Mouse (Mus musculus): ENCODE results near the gene Npff. TPM values are rescaled to one million over a fixed set of nuclear protein-coding genes. Genes with fewer than 3 reads are reported as not detected.

The Npff gene
- polyA plus RNA-seq, 1 experiment from 2014 or later: 2.3 TPM

GRCm38 (mm10) chr15:102528396-102528795, 3.7 kb upstream of the Npff start:
- no peak for ATAC-seq (ENCODE audit: insufficient number of reproducible peaks, insufficient read depth, low FRiP score, low read depth)
- H3K9ac ChIP-seq (replicated peaks; ENCODE audit: low read depth, low read length): no peak overlapping the region
- no peak overlapping the region for H3K27ac ChIP-seq (ENCODE audit: low read length)
- H3K9me3 ChIP-seq (ENCODE audit: control insufficient read depth, low read depth, low read length): no peaks in the 10 kb centered on the region
- H3K36me3 ChIP-seq (ENCODE audit: control insufficient read depth, insufficient read depth, low read length): peaks cover 58% of the 10 kb centered on the region
- no peaks in the 10 kb centered on the region for H3K4me1 ChIP-seq (ENCODE audit: control insufficient read depth, insufficient read depth, low read length)
- 96% methylated on average over 1 of the region's 1 CpGs for WGBS
- no peaks in the 10 kb centered on the region for H3K27me3 ChIP-seq (ENCODE audit: control insufficient read depth, insufficient read depth, low read length)
- H3K4me3 ChIP-seq (ENCODE audit: low read depth, low read length): no peak overlapping the region
- H3K4me2 ChIP-seq (replicated peaks; ENCODE audit: low read depth, low read length): no peak overlapping the region

- Histone ChIP-seq H3K9ac (replicated peaks; ENCODE audit: low read depth, low read length) (no peak overlapping the region), H3K4me3 (ENCODE audit: low read depth, low read length) (no peak overlapping the region), H3K27me3 (ENCODE audit: control insufficient read depth, insufficient read depth, low read length) (no peaks in the 10 kb centered on the region), H3K36me3 (ENCODE audit: control insufficient read depth, insufficient read depth, low read length) (peaks cover 53% of the 10 kb centered on the region), H3K9me3 (ENCODE audit: control insufficient read depth, low read depth, low read length) (no peaks in the 10 kb centered on the region), H3K4me2 (replicated peaks; ENCODE audit: low read depth, low read length) (no peak overlapping the region), H3K27ac (ENCODE audit: low read length) (no peak overlapping the region), H3K4me1 (ENCODE audit: control insufficient read depth, insufficient read depth, low read length) (no peaks in the 10 kb centered on the region)
- ATAC-seq (ENCODE audit: insufficient number of reproducible peaks, insufficient read depth, low FRiP score, low read depth): no peak
- 77% methylated on average over 3 of the region's 3 CpGs for WGBS
Measured at GRCm38 (mm10) chr15:102527936-102528335, 3.2 kb upstream of the Npff start.

GRCm38 (mm10) chr15:102526111-102527002, 1.6 kb upstream of the Npff start:
- Histone ChIP-seq H3K36me3 (ENCODE audit: control insufficient read depth, insufficient read depth, low read length) (peaks cover 54% of the 10 kb centered on the region), H3K27ac (ENCODE audit: low read length) (no peak overlapping the region), H3K4me3 (ENCODE audit: low read depth, low read length) (no peak overlapping the region), H3K27me3 (ENCODE audit: control insufficient read depth, insufficient read depth, low read length) (no peaks in the 10 kb centered on the region), H3K4me2 (replicated peaks; ENCODE audit: low read depth, low read length) (no peak overlapping the region), H3K9ac (replicated peaks; ENCODE audit: low read depth, low read length) (no peak overlapping the region), H3K4me1 (ENCODE audit: control insufficient read depth, insufficient read depth, low read length) (no peaks in the 10 kb centered on the region), H3K9me3 (ENCODE audit: control insufficient read depth, low read depth, low read length) (no peaks in the 10 kb centered on the region)
- WGBS: 79% methylated on average over 6 of the region's 6 CpGs
- ATAC-seq (ENCODE audit: insufficient number of reproducible peaks, insufficient read depth, low FRiP score, low read depth): no peak

- ATAC-seq (ENCODE audit: insufficient number of reproducible peaks, insufficient read depth, low FRiP score, low read depth): no peak
- H3K36me3 ChIP-seq (ENCODE audit: control insufficient read depth, insufficient read depth, low read length): peaks cover 29% of the 10 kb centered on the region; the same call in 1 of the 2 replicates
- WGBS: 74% methylated on average over 4 of the region's 4 CpGs
Measured at GRCm38 (mm10) chr15:102521480-102521879, 3.3 kb downstream of the Npff start.

GRCm38 (mm10) chr15:102520416-102520815, 4.3 kb downstream of the Npff start:
- peaks cover 26% of the 10 kb centered on the region; the same call in 1 of the 2 replicates for H3K36me3 ChIP-seq (ENCODE audit: control insufficient read depth, insufficient read depth, low read length)
- H3K9me3 ChIP-seq (ENCODE audit: control insufficient read depth, low read depth, low read length): no peaks in the 10 kb centered on the region
- peaks cover 13% of the 10 kb centered on the region; the same call in 1 of the 2 replicates for H3K4me1 ChIP-seq (ENCODE audit: control insufficient read depth, insufficient read depth, low read length)
- no peak overlapping the region for H3K4me2 ChIP-seq (replicated peaks; ENCODE audit: low read depth, low read length)
- H3K4me3 ChIP-seq (ENCODE audit: low read depth, low read length): no peak overlapping the region
- H3K9ac ChIP-seq (replicated peaks; ENCODE audit: low read depth, low read length): no peak overlapping the region
- no peaks in the 10 kb centered on the region for H3K27me3 ChIP-seq (ENCODE audit: control insufficient read depth, insufficient read depth, low read length)
- WGBS: 70% methylated on average over 4 of the region's 4 CpGs
- ATAC-seq (ENCODE audit: insufficient number of reproducible peaks, insufficient read depth, low FRiP score, low read depth): no peak
- no peak overlapping the region for H3K27ac ChIP-seq (ENCODE audit: low read length)

More at GRCm38 (mm10) chr15:102521480-102521879, 3.3 kb downstream of the Npff start:
- no peaks in the 10 kb centered on the region for H3K27me3 ChIP-seq (ENCODE audit: control insufficient read depth, insufficient read depth, low read length)
- no peak overlapping the region for H3K4me2 ChIP-seq (replicated peaks; ENCODE audit: low read depth, low read length)
- no peak overlapping the region for H3K4me3 ChIP-seq (ENCODE audit: low read depth, low read length)
- H3K4me1 ChIP-seq (ENCODE audit: control insufficient read depth, insufficient read depth, low read length): 0 out of 2 replicates have a peak, but pooled peaks cover 9% of the 10 kb centered on the region
- H3K27ac ChIP-seq (ENCODE audit: low read length): no peak overlapping the region
- H3K9ac ChIP-seq (replicated peaks; ENCODE audit: low read depth, low read length): no peak overlapping the region
- H3K9me3 ChIP-seq (ENCODE audit: control insufficient read depth, low read depth, low read length): no peaks in the 10 kb centered on the region

GRCm38 (mm10) chr15:102519211-102520141, 5.3 kb downstream of the Npff start:
- Histone ChIP-seq H3K4me2 (replicated peaks; ENCODE audit: low read depth, low read length) (peak overlapping the region; percentile 77), H3K9me3 (ENCODE audit: control insufficient read depth, low read depth, low read length) (no peaks in the 10 kb centered on the region), H3K27ac (ENCODE audit: low read length) (peak overlapping the region; percentile 99), H3K4me3 (ENCODE audit: low read depth, low read length) (peak overlapping the region; percentile 47), H3K4me1 (ENCODE audit: control insufficient read depth, insufficient read depth, low read length) (peaks cover 13% of the 10 kb centered on the region; the same call in 1 of the 2 replicates), H3K27me3 (ENCODE audit: control insufficient read depth, insufficient read depth, low read length) (no peaks in the 10 kb centered on the region), H3K9ac (replicated peaks; ENCODE audit: low read depth, low read length) (peak overlapping the region; percentile 57), H3K36me3 (ENCODE audit: control insufficient read depth, insufficient read depth, low read length) (peaks cover 24% of the 10 kb centered on the region; the same call in 1 of the 2 replicates)
- no peak for ATAC-seq (ENCODE audit: insufficient number of reproducible peaks, insufficient read depth, low FRiP score, low read depth)
- 60% methylated on average over 16 of the region's 17 CpGs for WGBS

- H3K27ac ChIP-seq (ENCODE audit: low read length): peak overlapping the region; percentile 99
- H3K36me3 ChIP-seq (ENCODE audit: control insufficient read depth, insufficient read depth, low read length): peaks cover 20% of the 10 kb centered on the region; the same call in 1 of the 2 replicates
- no peak for ATAC-seq (ENCODE audit: insufficient number of reproducible peaks, insufficient read depth, low FRiP score, low read depth)
- H3K4me2 ChIP-seq (replicated peaks; ENCODE audit: low read depth, low read length): peak overlapping the region; percentile 77
- no peaks in the 10 kb centered on the region for H3K27me3 ChIP-seq (ENCODE audit: control insufficient read depth, insufficient read depth, low read length)
- 12% methylated on average over 9 of the region's 9 CpGs for WGBS
- peak overlapping the region; percentile 47 for H3K4me3 ChIP-seq (ENCODE audit: low read depth, low read length)
- peaks cover 13% of the 10 kb centered on the region; the same call in 1 of the 2 replicates for H3K4me1 ChIP-seq (ENCODE audit: control insufficient read depth, insufficient read depth, low read length)
- peak overlapping the region; percentile 57 for H3K9ac ChIP-seq (replicated peaks; ENCODE audit: low read depth, low read length)
- H3K9me3 ChIP-seq (ENCODE audit: control insufficient read depth, low read depth, low read length): no peaks in the 10 kb centered on the region
Measured at GRCm38 (mm10) chr15:102518859-102519201, 5.9 kb downstream of the Npff start.
